Mouse (Mus musculus): ENCODE results near the gene Atp1a4. TPM values are rescaled to one million over a fixed set of nuclear protein-coding genes. Genes with fewer than 3 reads are reported as not detected.

Gene Atp1a4
- polyA plus RNA-seq, 1 experiment from 2014 or later: not detected

DNA sequence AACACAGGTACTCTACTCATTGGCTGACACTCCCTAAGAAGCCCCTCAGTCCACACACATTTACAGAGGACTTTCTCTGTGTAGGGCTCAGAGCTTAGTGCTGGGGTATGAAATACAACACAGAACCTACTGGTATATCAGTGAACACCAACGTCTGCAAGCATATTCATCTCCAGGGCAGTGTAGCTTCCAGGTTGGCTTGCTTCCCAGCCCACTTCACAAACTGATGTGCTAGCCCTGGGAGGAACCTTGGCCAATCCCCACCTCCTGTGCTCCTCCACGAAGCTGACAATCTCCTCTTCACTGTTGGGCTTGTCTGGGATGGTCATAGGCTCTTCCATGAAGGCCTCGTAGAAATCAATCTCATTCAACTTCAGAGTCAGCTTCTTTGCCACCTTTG is 43.5 kb downstream of the Atp1a4 start:
- 49% methylated on average over 3 of the region's 3 CpGs for WGBS
- no peak overlapping the region for H3K27ac ChIP-seq (ENCODE audit: low read length)
- no peak overlapping the region for H3K4me2 ChIP-seq (ENCODE audit: low read length)
- H3K9me3 ChIP-seq (ENCODE audit: control insufficient read depth, low read length): no peaks in the 10 kb centered on the region
- no peaks in the 10 kb centered on the region for H3K36me3 ChIP-seq (ENCODE audit: control insufficient read depth, insufficient read depth)
- no peak overlapping the region for H3K4me3 ChIP-seq (replicated peaks; ENCODE audit: low read length)
- no peak overlapping the region for H3K9ac ChIP-seq (replicated peaks; ENCODE audit: low read depth, low read length)
- peaks cover 26% of the 10 kb centered on the region for H3K4me1 ChIP-seq (replicated peaks; ENCODE audit: control insufficient read depth, insufficient read depth, low read length)
- H3K27me3 ChIP-seq (replicated peaks; ENCODE audit: control insufficient read depth, insufficient read depth, low read length): no peaks in the 10 kb centered on the region
- ATAC-seq: no peak

DNA sequence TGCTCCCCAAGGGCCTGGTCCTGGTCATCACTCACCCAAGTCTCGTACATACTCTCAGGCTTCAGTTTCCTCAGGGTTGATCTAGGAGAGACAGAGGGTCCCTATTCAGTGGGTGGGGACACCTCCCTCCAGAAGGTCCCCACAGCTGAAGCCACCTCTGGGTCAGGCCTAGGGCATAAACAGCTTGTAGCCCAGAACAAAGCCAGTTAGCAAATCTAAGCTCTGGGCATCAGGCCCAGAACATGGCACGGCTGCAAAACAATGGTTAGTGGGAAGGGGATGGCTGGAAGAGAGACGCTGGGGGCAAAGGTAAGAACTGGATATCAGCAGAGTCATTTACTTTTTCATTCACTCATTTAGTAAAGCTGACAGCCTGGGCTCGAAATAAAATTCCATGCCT is 44.4 kb downstream of the Atp1a4 start:
- no peak overlapping the region for H3K4me3 ChIP-seq (replicated peaks; ENCODE audit: low read length)
- no peaks in the 10 kb centered on the region for H3K9me3 ChIP-seq (ENCODE audit: control insufficient read depth, low read length)
- WGBS: 30% methylated on average over 4 of the region's 4 CpGs
- no peak overlapping the region for H3K9ac ChIP-seq (replicated peaks; ENCODE audit: low read depth, low read length)
- H3K36me3 ChIP-seq (ENCODE audit: control insufficient read depth, insufficient read depth): no peaks in the 10 kb centered on the region
- no peaks in the 10 kb centered on the region for H3K27me3 ChIP-seq (replicated peaks; ENCODE audit: control insufficient read depth, insufficient read depth, low read length)
- H3K4me2 ChIP-seq (ENCODE audit: low read length): no peak overlapping the region
- peaks cover 23% of the 10 kb centered on the region for H3K4me1 ChIP-seq (replicated peaks; ENCODE audit: control insufficient read depth, insufficient read depth, low read length)
- no peak for ATAC-seq
- no peak overlapping the region for H3K27ac ChIP-seq (ENCODE audit: low read length)

DNA sequence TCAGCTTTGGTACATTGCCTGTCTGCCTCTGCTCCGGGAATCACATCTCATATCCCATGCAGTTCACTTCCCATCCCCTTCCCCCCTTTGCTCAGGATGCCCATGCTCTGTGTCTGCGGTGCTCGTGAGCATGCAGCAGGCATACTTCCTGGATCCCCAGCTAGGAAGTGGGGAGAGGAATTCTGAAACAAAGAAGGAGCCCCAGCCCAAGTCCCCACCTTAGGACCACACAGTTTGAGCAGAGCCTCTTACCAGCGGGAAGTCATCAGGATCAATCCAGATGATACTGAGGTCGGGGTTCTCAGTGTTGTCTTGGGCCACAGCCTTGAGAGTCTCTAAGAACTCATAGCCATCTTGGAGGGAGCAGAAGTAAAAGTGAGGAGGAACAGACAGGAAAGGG is 45.4 kb downstream of the Atp1a4 start:
- Histone ChIP-seq H3K27ac (ENCODE audit: low read length) (no peak overlapping the region), H3K9me3 (ENCODE audit: control insufficient read depth, low read length) (no peaks in the 10 kb centered on the region), H3K4me3 (replicated peaks; ENCODE audit: low read length) (no peak overlapping the region), H3K27me3 (replicated peaks; ENCODE audit: control insufficient read depth, insufficient read depth, low read length) (no peaks in the 10 kb centered on the region), H3K9ac (replicated peaks; ENCODE audit: low read depth, low read length) (no peak overlapping the region), H3K36me3 (ENCODE audit: control insufficient read depth, insufficient read depth) (no peaks in the 10 kb centered on the region), H3K4me2 (ENCODE audit: low read length) (no peak overlapping the region), H3K4me1 (replicated peaks; ENCODE audit: control insufficient read depth, insufficient read depth, low read length) (peaks cover 23% of the 10 kb centered on the region)
- ATAC-seq: no peak
- 57% methylated on average over 5 of the region's 5 CpGs for WGBS

DNA sequence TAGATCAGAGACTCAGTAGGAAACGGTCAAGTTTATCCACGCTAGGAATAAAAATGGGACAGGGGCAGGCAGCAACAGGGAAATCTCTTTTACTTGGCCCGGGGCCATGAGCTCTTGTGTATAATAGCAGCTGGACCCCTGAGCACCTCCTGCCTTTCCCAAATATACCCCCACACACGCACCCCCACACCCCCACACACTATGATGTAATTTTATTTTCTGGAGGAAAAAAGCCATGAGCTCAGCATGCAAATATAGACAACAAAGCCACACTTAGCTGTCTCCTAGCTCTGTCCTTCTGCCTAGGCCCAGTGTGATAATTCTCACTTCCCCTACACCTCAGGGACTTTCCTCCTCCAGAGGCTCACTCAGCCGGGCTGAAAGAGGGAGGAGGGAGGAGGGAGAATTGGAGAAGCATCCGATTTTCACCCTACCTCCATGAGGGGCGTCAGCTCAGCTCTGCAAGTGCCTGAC is 51.1 kb downstream of the Atp1a4 start:
- Histone ChIP-seq H3K27ac (ENCODE audit: low read length) (peak overlapping the region; percentile 91), H3K4me1 (replicated peaks; ENCODE audit: control insufficient read depth, insufficient read depth, low read length) (peaks cover 47% of the 10 kb centered on the region), H3K4me2 (ENCODE audit: low read length) (peak overlapping the region; percentile 95), H3K9me3 (ENCODE audit: control insufficient read depth, low read length) (no peaks in the 10 kb centered on the region), H3K36me3 (ENCODE audit: control insufficient read depth, insufficient read depth) (no peaks in the 10 kb centered on the region), H3K27me3 (replicated peaks; ENCODE audit: control insufficient read depth, insufficient read depth, low read length) (no peaks in the 10 kb centered on the region), H3K9ac (replicated peaks; ENCODE audit: low read depth, low read length) (peak overlapping the region; percentile 91), H3K4me3 (replicated peaks; ENCODE audit: low read length) (peak overlapping the region; percentile 69)
- peak; percentile 8; the same call in 1 of the 2 replicates for ATAC-seq
- 5% methylated on average over 7 of the region's 7 CpGs for WGBS

DNA sequence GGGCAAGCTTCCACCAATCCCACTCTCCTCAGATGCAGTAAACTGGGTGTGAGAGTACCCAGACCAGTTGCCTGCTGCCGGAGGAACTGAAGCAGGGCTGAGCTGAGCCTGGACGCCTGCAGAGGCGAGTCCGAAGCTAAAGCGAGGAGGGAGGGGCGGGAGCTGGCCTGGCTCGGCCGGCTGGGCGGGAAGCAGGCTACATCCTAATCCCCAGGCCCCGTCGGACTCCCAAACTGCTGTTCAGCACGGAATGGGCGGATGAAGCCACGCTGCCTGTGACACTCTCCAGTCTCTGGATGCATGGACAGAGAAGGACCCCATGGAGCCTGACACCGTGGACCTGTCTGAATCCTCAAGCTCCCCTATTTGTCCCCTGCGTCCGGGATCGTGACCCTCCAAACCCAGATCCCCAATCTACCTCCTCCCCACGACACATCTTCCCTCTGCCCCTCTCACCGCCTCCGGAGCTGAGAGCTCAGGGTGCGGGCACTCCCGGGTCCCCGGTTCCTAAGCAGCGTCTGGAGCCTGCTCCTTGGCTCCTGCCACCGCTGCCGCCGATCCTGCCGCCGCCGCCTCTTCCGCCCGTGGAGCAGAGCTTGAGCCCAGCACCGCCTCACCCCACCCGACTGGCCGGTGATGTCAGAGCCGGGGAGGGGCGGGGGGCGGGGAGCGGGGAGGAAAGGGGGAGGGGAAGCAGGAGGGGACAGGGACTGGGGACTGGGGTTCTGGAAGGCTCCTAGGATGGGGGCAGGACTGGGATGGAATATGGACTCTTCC is 51.9 kb downstream of the Atp1a4 start, which contains the start of gene Pea15a:
Pea15a (minus strand) TSS at position 664 of the 777 bp plus-strand sequence.
- Histone ChIP-seq H3K27ac (ENCODE audit: low read length) (peak within 1 kb of the TSS; percentile 91), H3K9ac (replicated peaks; ENCODE audit: low read depth, low read length) (peak within 1 kb of the TSS; percentile 91), H3K27me3 (replicated peaks; ENCODE audit: control insufficient read depth, insufficient read depth, low read length) (no peaks in the 10 kb centered on the region), H3K4me1 (replicated peaks; ENCODE audit: control insufficient read depth, insufficient read depth, low read length) (peaks cover 55% of the 10 kb centered on the region), H3K36me3 (ENCODE audit: control insufficient read depth, insufficient read depth) (no peaks in the 10 kb centered on the region), H3K4me2 (ENCODE audit: low read length) (peak within 1 kb of the TSS; percentile 95), H3K9me3 (ENCODE audit: control insufficient read depth, low read length) (no peaks in the 10 kb centered on the region), H3K4me3 (replicated peaks; ENCODE audit: low read length) (peak within 1 kb of the TSS; percentile 69)
- WGBS: 0% methylated on average over 34 of the region's 40 CpGs
- peak; percentile 73 for ATAC-seq

DNA sequence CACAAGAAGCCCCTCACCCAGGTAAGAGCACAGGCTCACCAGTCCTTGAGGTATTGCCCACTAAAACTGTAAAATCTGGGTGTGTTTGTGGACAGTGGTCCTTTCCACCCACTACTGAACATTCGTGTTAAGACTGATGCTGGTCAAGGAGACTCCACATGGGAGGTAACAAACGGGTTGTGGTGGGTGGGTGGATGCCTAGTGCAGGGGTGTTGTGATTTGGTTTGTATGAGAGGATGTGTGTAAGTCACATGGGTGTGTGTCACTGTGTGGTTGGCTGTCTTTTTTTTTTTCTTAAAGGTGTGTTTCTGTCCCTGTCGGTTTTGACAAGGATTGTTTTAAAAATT is 52.5 kb downstream of the Atp1a4 start:
- Histone ChIP-seq H3K4me3 (replicated peaks; ENCODE audit: low read length) (peak overlapping the region; percentile 69), H3K27me3 (replicated peaks; ENCODE audit: control insufficient read depth, insufficient read depth, low read length) (no peaks in the 10 kb centered on the region), H3K4me2 (ENCODE audit: low read length) (peak overlapping the region; percentile 95), H3K9me3 (ENCODE audit: control insufficient read depth, low read length) (no peaks in the 10 kb centered on the region), H3K4me1 (replicated peaks; ENCODE audit: control insufficient read depth, insufficient read depth, low read length) (peaks cover 61% of the 10 kb centered on the region), H3K27ac (ENCODE audit: low read length) (peak overlapping the region; percentile 91), H3K9ac (replicated peaks; ENCODE audit: low read depth, low read length) (peak overlapping the region; percentile 91), H3K36me3 (ENCODE audit: control insufficient read depth, insufficient read depth) (no peaks in the 10 kb centered on the region)
- peak; percentile 4; the same call in 1 of the 2 replicates for ATAC-seq
- WGBS: 0% methylated on average over 3 of the region's 3 CpGs

DNA sequence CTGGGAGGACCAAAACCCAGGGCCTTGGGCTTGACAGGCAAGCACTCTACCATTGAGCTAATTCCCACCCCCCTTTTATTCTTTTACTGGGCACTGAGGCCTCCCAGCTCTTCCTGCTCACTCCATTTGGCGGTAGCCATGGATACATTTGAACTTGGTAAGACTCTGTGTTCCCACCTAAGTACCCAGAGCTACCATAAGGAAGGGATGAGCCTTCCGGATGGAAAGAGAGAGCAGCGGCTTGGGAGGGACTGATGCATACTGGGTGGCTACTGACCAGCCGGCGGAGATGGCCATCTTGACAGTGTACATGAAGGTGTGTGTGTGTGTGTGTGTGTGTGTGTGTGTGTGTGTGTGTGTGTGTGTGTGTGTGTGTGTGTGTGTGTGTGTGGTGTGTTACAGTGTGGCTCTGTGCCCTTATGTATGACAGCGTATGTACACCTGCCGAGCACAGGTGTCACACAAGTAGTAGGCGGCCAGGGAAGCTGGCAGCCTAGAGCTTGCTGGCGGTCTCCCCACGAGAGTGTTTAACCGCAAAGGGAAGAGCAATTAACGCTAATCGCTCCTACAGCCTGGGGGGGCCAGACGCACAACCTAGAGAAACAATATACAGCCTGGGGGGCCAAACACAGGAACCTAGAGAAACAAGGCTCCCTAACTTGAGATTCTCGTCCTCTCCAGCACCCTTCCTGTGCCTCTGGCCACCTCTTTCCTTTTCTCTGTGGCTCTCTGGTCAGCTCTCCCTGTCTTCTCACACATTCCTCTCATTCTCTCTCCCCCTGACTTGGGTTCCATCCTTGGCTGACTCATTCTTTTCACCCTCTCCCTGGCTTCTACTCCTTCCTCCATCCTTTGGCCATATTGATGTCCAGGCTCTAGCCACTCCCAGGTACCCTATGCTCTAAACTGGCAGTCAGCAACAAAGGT is 53.1 kb downstream of the Atp1a4 start:
- ATAC-seq: no peak
- H3K36me3 ChIP-seq (ENCODE audit: control insufficient read depth, insufficient read depth): no peaks in the 10 kb centered on the region
- no peaks in the 10 kb centered on the region for H3K9me3 ChIP-seq (ENCODE audit: control insufficient read depth, low read length)
- H3K9ac ChIP-seq (replicated peaks; ENCODE audit: low read depth, low read length): peak overlapping the region; percentile 91
- H3K27ac ChIP-seq (ENCODE audit: low read length): peak overlapping the region; percentile 99
- peak overlapping the region; percentile 69 for H3K4me3 ChIP-seq (replicated peaks; ENCODE audit: low read length)
- peaks cover 67% of the 10 kb centered on the region for H3K4me1 ChIP-seq (replicated peaks; ENCODE audit: control insufficient read depth, insufficient read depth, low read length)
- peak overlapping the region; percentile 95 for H3K4me2 ChIP-seq (ENCODE audit: low read length)
- H3K27me3 ChIP-seq (replicated peaks; ENCODE audit: control insufficient read depth, insufficient read depth, low read length): no peaks in the 10 kb centered on the region
- WGBS: 4% methylated on average over 15 of the region's 15 CpGs

DNA sequence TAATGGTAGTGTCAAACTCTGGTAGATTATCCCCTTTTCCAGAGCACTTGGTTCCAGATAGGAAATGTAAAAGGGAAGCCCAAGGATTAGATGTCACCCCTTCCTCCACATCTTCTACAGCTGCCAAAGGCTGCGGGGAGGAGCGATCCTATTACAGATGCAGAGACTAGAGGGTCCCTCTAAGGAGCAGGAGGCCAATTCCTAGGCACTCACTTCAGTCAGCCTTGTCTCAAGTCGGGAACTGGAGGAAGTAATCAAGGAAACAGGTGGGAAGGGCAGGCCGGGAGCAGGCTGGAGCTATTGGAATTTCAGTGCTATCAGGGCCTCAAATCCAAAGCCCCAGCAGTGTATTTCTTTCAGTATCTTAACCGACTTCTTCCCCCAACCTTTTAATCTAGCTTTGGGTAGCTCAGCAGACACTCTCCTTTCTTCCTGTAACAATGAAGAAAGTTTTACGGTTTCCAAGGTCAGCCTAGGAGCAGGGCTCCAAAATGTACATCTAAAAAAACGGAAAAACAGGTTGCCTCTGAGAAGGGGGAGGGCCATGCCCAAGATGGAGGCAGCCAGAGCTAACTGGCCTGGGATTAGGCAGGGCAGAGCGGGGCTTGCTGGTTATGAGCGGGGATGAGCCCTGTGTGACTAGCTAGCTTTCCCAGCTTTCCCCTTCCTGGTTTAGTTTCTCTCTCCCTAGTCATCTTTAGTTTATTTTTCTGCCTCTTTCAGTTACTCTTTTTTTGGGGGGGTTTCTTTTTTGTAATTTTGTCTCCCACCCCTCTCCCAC is 54.0 kb downstream of the Atp1a4 start:
- 3% methylated on average over 9 of the region's 9 CpGs for WGBS
- peak overlapping the region; percentile 99 for H3K27ac ChIP-seq (ENCODE audit: low read length)

More for the DNA sequence above, 54.0 kb downstream of the Atp1a4 start:
- H3K4me1 ChIP-seq (replicated peaks; ENCODE audit: control insufficient read depth, insufficient read depth, low read length): peaks cover 70% of the 10 kb centered on the region
- H3K36me3 ChIP-seq (ENCODE audit: control insufficient read depth, insufficient read depth): no peaks in the 10 kb centered on the region
- peak overlapping the region; percentile 69 for H3K4me3 ChIP-seq (replicated peaks; ENCODE audit: low read length)
- H3K9me3 ChIP-seq (ENCODE audit: control insufficient read depth, low read length): no peaks in the 10 kb centered on the region
- peak overlapping the region; percentile 53 for H3K9ac ChIP-seq (replicated peaks; ENCODE audit: low read depth, low read length)
- ATAC-seq: no peak
- H3K27me3 ChIP-seq (replicated peaks; ENCODE audit: control insufficient read depth, insufficient read depth, low read length): no peaks in the 10 kb centered on the region
- H3K4me2 ChIP-seq (ENCODE audit: low read length): peak overlapping the region; percentile 95

Data from forebrain, embryonic 16.5 days (tissue).